Mouse (Mus musculus): ENCODE measurements at regions not wholly inside any gene's neighbourhood (a gene's known extent, or its start where the extent isn't known, plus 50 kb on each side); places are given as distances from the start of the nearest gene placed in this dataset.

DNA sequence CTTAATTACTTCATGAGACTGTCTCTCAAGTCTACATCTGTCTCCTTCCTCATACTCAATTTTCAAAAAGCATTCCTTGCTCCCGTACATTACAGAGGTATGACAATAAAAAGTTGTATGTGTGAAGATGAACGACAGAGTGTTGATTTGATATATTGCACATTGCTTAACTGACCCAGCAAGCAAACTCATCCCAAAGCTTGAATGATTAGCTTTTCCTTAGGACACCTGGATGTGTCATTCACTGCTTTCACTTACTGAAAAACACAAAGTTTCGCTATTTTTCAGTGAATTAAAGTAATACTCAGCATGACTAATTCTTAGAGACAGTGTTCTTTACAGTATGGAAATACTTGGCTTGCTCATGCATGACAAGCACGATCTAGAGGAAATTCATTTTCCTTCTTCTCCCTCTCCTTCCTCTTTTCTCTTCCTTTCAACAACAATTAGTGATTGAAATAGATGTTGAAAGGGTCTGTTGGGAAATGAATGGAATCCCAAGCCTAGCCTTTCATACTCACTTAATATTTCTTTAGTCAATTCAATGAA is 159.5 kb upstream of the Prkcq start:
- H3K9me3 ChIP-seq, result no peaks in the 10 kb centered on the region
- no peaks in the 10 kb centered on the region for H3K4me1 ChIP-seq
- no peak overlapping the region for H3K27ac ChIP-seq
- H3K9ac ChIP-seq, result no peak overlapping the region
- ATAC-seq (ENCODE audit: insufficient number of reproducible peaks, low FRiP score, low TSS enrichment, low read depth), result no peak
- WGBS, result 67% methylated on average over 4 of the region's 4 CpGs
- H3K4me2 ChIP-seq, result no peak overlapping the region
- H3K27me3 ChIP-seq, result no peaks in the 10 kb centered on the region
- no peaks in the 10 kb centered on the region for H3K36me3 ChIP-seq
- no peak overlapping the region for H3K4me3 ChIP-seq

- no peaks in the 10 kb centered on the region for H3K9me3 ChIP-seq
- no peak overlapping the region for H3K4me3 ChIP-seq
- no peaks in the 10 kb centered on the region for H3K4me1 ChIP-seq
- no peaks in the 10 kb centered on the region for H3K27me3 ChIP-seq
- WGBS, result 73% methylated on average over 3 of the region's 3 CpGs
- H3K4me2 ChIP-seq, result no peak overlapping the region
- no peak for ATAC-seq (ENCODE audit: insufficient number of reproducible peaks, low FRiP score, low TSS enrichment, low read depth)
- H3K27ac ChIP-seq, result no peak overlapping the region
- no peaks in the 10 kb centered on the region for H3K36me3 ChIP-seq
- no peak overlapping the region for H3K9ac ChIP-seq
Observed at GRCm38 (mm10) chr2:11013154-11013553, 158.8 kb upstream of the Prkcq start.

GRCm38 (mm10) chr2:11016446-11016845 is 155.5 kb upstream of the Prkcq start:
- Histone ChIP-seq H3K4me1 (no peaks in the 10 kb centered on the region), H3K27me3 (no peaks in the 10 kb centered on the region), H3K9me3 (no peaks in the 10 kb centered on the region), H3K27ac (no peak overlapping the region), H3K4me2 (no peak overlapping the region), H3K36me3 (no peaks in the 10 kb centered on the region), H3K4me3 (no peak overlapping the region), H3K9ac (no peak overlapping the region)
- no peak for ATAC-seq (ENCODE audit: insufficient number of reproducible peaks, low FRiP score, low TSS enrichment, low read depth)
- WGBS, result 76% methylated on average over 1 of the region's 1 CpGs

DNA sequence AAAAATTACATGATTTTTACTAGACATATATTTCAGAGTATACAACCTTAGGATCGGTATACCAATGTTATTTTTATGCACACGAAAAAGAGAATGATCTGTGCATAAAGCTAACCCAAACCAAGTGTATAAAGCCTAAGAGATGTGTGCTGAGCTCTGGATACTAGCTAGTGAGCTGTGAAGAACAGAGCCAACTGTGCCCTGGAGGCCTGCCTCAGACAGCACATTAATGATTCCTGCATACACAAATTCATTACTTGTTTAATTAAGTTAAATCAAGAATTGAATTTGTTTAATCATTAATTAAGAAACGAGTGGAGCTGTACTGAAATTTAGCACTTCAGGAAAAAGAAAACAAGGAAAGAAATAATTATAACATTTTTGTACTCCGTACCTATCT is 139.0 kb upstream of the Prkcq start:
- Histone ChIP-seq H3K4me3 (no peak overlapping the region), H3K4me1 (no peaks in the 10 kb centered on the region), H3K27me3 (no peaks in the 10 kb centered on the region), H3K9ac (no peak overlapping the region), H3K4me2 (no peak overlapping the region), H3K9me3 (no peaks in the 10 kb centered on the region), H3K27ac (no peak overlapping the region), H3K36me3 (no peaks in the 10 kb centered on the region)
- no peak for ATAC-seq (ENCODE audit: insufficient number of reproducible peaks, low FRiP score, low TSS enrichment, low read depth)
- 75% methylated on average over 4 of the region's 4 CpGs for WGBS

- no peak for ATAC-seq (ENCODE audit: insufficient number of reproducible peaks, low FRiP score, low TSS enrichment, low read depth)
- Histone ChIP-seq H3K4me2 (no peak overlapping the region), H3K27ac (no peak overlapping the region), H3K36me3 (no peaks in the 10 kb centered on the region), H3K4me1 (no peaks in the 10 kb centered on the region), H3K27me3 (no peaks in the 10 kb centered on the region), H3K4me3 (no peak overlapping the region), H3K9ac (no peak overlapping the region), H3K9me3 (no peaks in the 10 kb centered on the region)
- 43% methylated on average over 1 of the region's 1 CpGs for WGBS
Observed at GRCm38 (mm10) chr2:11034178-11034577, 137.7 kb upstream of the Prkcq start.

GRCm38 (mm10) chr2:11037343-11037742 is 134.6 kb upstream of the Prkcq start:
- Histone ChIP-seq H3K9ac (no peak overlapping the region), H3K9me3 (no peaks in the 10 kb centered on the region), H3K27me3 (no peaks in the 10 kb centered on the region), H3K36me3 (no peaks in the 10 kb centered on the region), H3K27ac (no peak overlapping the region), H3K4me2 (no peak overlapping the region), H3K4me3 (no peak overlapping the region), H3K4me1 (no peaks in the 10 kb centered on the region)
- ATAC-seq (ENCODE audit: insufficient number of reproducible peaks, low FRiP score, low TSS enrichment, low read depth), result no peak
- WGBS, result 72% methylated on average over 11 of the region's 11 CpGs

GRCm38 (mm10) chr2:11038440-11038839 is 133.5 kb upstream of the Prkcq start:
- no peak for ATAC-seq (ENCODE audit: insufficient number of reproducible peaks, low FRiP score, low TSS enrichment, low read depth)
- no peaks in the 10 kb centered on the region for H3K36me3 ChIP-seq
- H3K4me1 ChIP-seq, result no peaks in the 10 kb centered on the region
- H3K9me3 ChIP-seq, result no peaks in the 10 kb centered on the region
- H3K4me3 ChIP-seq, result no peak overlapping the region
- H3K9ac ChIP-seq, result no peak overlapping the region
- H3K27me3 ChIP-seq, result no peaks in the 10 kb centered on the region
- no peak overlapping the region for H3K4me2 ChIP-seq
- no peak overlapping the region for H3K27ac ChIP-seq
- 95% methylated on average over 5 of the region's 5 CpGs for WGBS

DNA sequence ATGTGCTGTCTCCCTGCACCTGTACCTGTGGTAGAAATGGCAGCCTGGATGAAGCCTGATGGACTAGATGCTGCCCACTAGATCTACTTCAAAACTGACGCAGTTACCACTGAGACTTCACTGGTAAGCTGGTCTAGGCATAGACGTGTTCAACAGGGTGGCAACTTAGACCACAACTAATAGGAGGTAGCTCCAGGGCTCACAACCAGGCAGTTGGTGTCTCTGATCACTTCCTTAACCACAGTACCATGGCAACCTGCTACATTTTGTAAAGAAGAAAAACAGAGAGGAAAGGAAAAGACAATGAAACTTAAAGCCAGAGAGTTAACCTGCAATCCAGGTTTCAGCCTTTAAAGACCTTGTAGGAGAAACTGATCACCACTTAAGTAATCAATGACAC is 131.9 kb upstream of the Prkcq start:
- no peaks in the 10 kb centered on the region for H3K9me3 ChIP-seq
- H3K27ac ChIP-seq, result no peak overlapping the region
- 86% methylated on average over 2 of the region's 2 CpGs for WGBS
- ATAC-seq (ENCODE audit: insufficient number of reproducible peaks, low FRiP score, low TSS enrichment, low read depth), result no peak
- H3K27me3 ChIP-seq, result no peaks in the 10 kb centered on the region
- H3K4me1 ChIP-seq, result no peaks in the 10 kb centered on the region
- no peak overlapping the region for H3K4me3 ChIP-seq
- H3K36me3 ChIP-seq, result no peaks in the 10 kb centered on the region
- no peak overlapping the region for H3K4me2 ChIP-seq
- no peak overlapping the region for H3K9ac ChIP-seq

DNA sequence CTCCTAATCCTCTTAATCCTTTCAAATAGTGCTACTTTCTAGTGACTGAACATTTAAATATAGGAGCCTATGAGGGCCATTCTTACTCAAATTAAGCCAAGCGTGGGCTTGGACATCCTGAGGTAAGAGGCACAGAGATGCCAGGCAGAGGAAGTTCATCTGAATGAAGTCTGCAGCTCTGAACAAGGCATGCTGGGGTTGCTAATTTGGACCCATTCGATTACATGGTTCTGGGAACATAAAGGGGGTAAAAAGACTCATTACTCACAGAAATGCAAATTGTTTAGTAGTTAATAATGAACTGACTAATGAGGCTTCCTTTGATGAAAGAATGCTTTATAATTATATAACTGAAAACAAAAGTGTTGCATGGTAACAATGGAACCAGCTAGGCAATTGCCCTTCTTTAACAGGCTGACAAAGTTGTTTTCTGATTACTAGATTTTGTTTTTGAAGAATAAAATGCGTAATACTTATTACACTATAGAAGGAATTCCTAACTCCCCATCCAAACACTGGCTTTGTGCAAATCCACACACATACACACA is 127.1 kb upstream of the Prkcq start:
- Histone ChIP-seq H3K9me3 (no peaks in the 10 kb centered on the region), H3K4me1 (no peaks in the 10 kb centered on the region), H3K27ac (no peak overlapping the region), H3K27me3 (no peaks in the 10 kb centered on the region), H3K36me3 (no peaks in the 10 kb centered on the region), H3K4me3 (no peak overlapping the region), H3K9ac (no peak overlapping the region), H3K4me2 (no peak overlapping the region)
- ATAC-seq (ENCODE audit: insufficient number of reproducible peaks, low FRiP score, low TSS enrichment, low read depth), result no peak
- 76% methylated on average over 3 of the region's 3 CpGs for WGBS

DNA sequence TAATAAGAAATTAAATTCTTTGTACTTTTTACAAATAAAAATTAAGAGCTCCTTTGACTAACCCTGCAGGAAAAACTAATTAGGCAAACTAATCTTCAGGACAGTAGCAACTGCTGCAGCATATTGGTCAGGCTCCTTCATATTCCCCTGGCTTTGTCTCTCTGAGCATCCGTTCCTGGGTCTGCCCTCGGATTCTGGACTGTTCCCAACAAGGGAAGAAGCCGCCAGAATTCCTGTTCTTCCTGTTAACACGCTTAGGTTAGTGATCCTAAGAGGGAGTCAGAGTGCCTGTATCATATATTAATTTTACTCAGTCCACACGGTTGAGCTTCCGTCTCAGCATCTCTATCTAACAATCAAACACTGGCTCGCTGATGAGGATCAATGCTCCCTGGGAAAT is 120.3 kb upstream of the Prkcq start:
- Histone ChIP-seq H3K27me3 (no peaks in the 10 kb centered on the region), H3K4me3 (no peak overlapping the region), H3K9me3 (no peaks in the 10 kb centered on the region), H3K4me1 (no peaks in the 10 kb centered on the region), H3K9ac (no peak overlapping the region), H3K4me2 (no peak overlapping the region), H3K36me3 (no peaks in the 10 kb centered on the region), H3K27ac (no peak overlapping the region)
- WGBS, result 80% methylated on average over 7 of the region's 7 CpGs
- no peak for ATAC-seq (ENCODE audit: insufficient number of reproducible peaks, low FRiP score, low TSS enrichment, low read depth)

DNA sequence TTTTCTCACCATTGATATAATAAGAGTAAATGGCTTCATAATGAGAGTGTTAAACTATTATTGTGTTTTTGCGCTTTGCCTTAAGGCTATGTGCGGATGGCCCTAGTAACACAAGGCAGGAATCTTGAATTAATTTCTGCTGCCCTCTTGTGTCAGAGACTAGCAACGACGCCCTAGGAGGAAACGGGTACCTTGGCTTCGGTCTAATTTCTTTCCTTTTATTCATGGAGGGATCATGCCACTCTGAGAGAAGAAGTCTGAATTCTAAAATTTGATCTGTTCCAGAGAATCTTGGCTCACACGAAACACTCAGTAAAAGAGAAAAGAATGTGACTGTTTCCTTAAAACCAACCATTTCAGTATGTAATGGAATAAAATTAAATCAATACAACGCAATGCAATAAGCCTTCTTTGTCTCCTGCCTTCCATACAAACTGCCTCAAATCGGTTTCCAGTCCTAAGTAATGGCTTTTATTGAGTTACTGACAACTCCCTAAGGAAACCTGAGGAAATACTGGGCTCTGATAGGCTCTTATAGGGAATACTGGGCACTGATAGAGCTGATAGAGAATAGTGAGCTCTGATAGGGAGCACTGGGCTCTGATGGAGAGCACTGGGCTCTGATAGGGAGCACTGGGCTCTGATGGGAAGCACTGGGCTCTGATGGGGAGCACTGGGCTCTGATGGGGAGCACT is 112.0 kb upstream of the Prkcq start:
- H3K4me3 ChIP-seq, result no peak overlapping the region
- no peaks in the 10 kb centered on the region for H3K36me3 ChIP-seq
- no peaks in the 10 kb centered on the region for H3K9me3 ChIP-seq
- no peak overlapping the region for H3K4me2 ChIP-seq
- H3K4me1 ChIP-seq, result no peaks in the 10 kb centered on the region
- no peak overlapping the region for H3K27ac ChIP-seq
- no peak overlapping the region for H3K9ac ChIP-seq
- WGBS, result 15% methylated on average over 9 of the region's 9 CpGs
- ATAC-seq (ENCODE audit: insufficient number of reproducible peaks, low FRiP score, low TSS enrichment, low read depth), result no peak
- H3K27me3 ChIP-seq, result no peaks in the 10 kb centered on the region

GRCm38 (mm10) chr2:11067384-11067783 is 104.5 kb upstream of the Prkcq start:
- no peak for ATAC-seq (ENCODE audit: insufficient number of reproducible peaks, low FRiP score, low TSS enrichment, low read depth)
- Histone ChIP-seq H3K4me2 (no peak overlapping the region), H3K9ac (no peak overlapping the region), H3K9me3 (no peaks in the 10 kb centered on the region), H3K27me3 (no peaks in the 10 kb centered on the region), H3K4me1 (no peaks in the 10 kb centered on the region), H3K36me3 (no peaks in the 10 kb centered on the region), H3K4me3 (no peak overlapping the region), H3K27ac (no peak overlapping the region)
- WGBS, result 79% methylated on average over 4 of the region's 4 CpGs
